Mouse (Mus musculus) thymus, adult 2 months (tissue): ENCODE results near the gene Acss1.

Experiments used
- CTCF ChIP-seq: fragments of 200-500 bp; IDR thresholded peaks from 2 replicates; pipeline ENCODE4 v1.5.1; 2012; ENCODE audit warnings: mild to moderate bottlenecking, control low read depth, low read length, moderate library complexity, borderline replicate concordance; ENCODE audit not compliant: control insufficient read depth, poor library complexity, insufficient read depth; ENCODE audit errors: extremely low read depth
- POLR2A ChIP-seq: fragments of 200-500 bp; IDR thresholded peaks from 2 replicates; pipeline ENCODE4 v1.6.1; 2012; ENCODE audit warnings: mild to moderate bottlenecking, low read length, control low read depth, moderate library complexity; ENCODE audit not compliant: control insufficient read depth, poor library complexity, insufficient read depth; ENCODE audit errors: extremely low read depth

GRCm38 (mm10) chr2:150690216-150690615 is 21.9 kb upstream of the Acss1 start:
- TF ChIP-seq POLR2A (no peak), CTCF (no peak)
